Mouse (Mus musculus): ENCODE data around the gene Nfkbia.

Gene Nfkbia

GRCm38 (mm10) chr12:55492184-55492898, at the start of gene Nfkbia:
TSS of gene Nfkbia (minus strand) at chr12:55492647.
- DNase-seq (ENCODE audit: extremely low spot score, low read depth, low spot score), result no peak

GRCm38 (mm10) chr12:55539157-55539556, 46.7 kb upstream of the Nfkbia start:
- DNase-seq (ENCODE audit: extremely low spot score, low read depth, low spot score), result no peak

GRCm38 (mm10) chr12:55538328-55538971, 46.0 kb upstream of the Nfkbia start:
- DNase-seq (ENCODE audit: extremely low spot score, low read depth, low spot score), result no peak

GRCm38 (mm10) chr12:55537742-55538141, 45.3 kb upstream of the Nfkbia start:
- no peak for DNase-seq (ENCODE audit: extremely low spot score, low read depth, low spot score)

GRCm38 (mm10) chr12:55536537-55537135, 44.2 kb upstream of the Nfkbia start:
- DNase-seq (ENCODE audit: extremely low spot score, low read depth, low spot score), result peak; percentile 14

- no peak for DNase-seq (ENCODE audit: extremely low spot score, low read depth, low spot score)
Measured at GRCm38 (mm10) chr12:55526983-55527752, 34.7 kb upstream of the Nfkbia start.

- no peak for DNase-seq (ENCODE audit: extremely low spot score, low read depth, low spot score)
Measured at GRCm38 (mm10) chr12:55518061-55518738, 25.8 kb upstream of the Nfkbia start.

GRCm38 (mm10) chr12:55508817-55509216, 16.4 kb upstream of the Nfkbia start:
- DNase-seq (ENCODE audit: extremely low spot score, low read depth, low spot score), result no peak

GRCm38 (mm10) chr12:55507332-55507935, 15.0 kb upstream of the Nfkbia start:
- no peak for DNase-seq (ENCODE audit: extremely low spot score, low read depth, low spot score)

- DNase-seq (ENCODE audit: extremely low spot score, low read depth, low spot score), result no peak
Measured at GRCm38 (mm10) chr12:55506029-55506330, 13.5 kb upstream of the Nfkbia start.

GRCm38 (mm10) chr12:55505314-55506028, 13.0 kb upstream of the Nfkbia start:
- DNase-seq (ENCODE audit: extremely low spot score, low read depth, low spot score), result no peak

GRCm38 (mm10) chr12:55499031-55499430, 6.6 kb upstream of the Nfkbia start:
- DNase-seq (ENCODE audit: extremely low spot score, low read depth, low spot score), result no peak

- no peak for DNase-seq (ENCODE audit: extremely low spot score, low read depth, low spot score)
Measured at GRCm38 (mm10) chr12:55497737-55498136, 5.3 kb upstream of the Nfkbia start.

GRCm38 (mm10) chr12:55495902-55496605, 3.6 kb upstream of the Nfkbia start:
- no peak for DNase-seq (ENCODE audit: extremely low spot score, low read depth, low spot score)

- DNase-seq (ENCODE audit: extremely low spot score, low read depth, low spot score), result no peak
Measured at GRCm38 (mm10) chr12:55495114-55495901, 2.9 kb upstream of the Nfkbia start.

GRCm38 (mm10) chr12:55493381-55493780, 934 bp upstream of the Nfkbia start:
- DNase-seq (ENCODE audit: extremely low spot score, low read depth, low spot score), result no peak

GRCm38 (mm10) chr12:55492941-55493340, 494 bp upstream of the Nfkbia start:
- DNase-seq (ENCODE audit: extremely low spot score, low read depth, low spot score), result no peak

GRCm38 (mm10) chr12:55491516-55492183, 797 bp downstream of the Nfkbia start:
- DNase-seq (ENCODE audit: extremely low spot score, low read depth, low spot score), result no peak

Data from hindlimb bud, embryonic 11.5 days (tissue).